Mouse (Mus musculus) erythroblast, embryonic 14.5 days (primary cell): ENCODE data around the gene Serpinb13.

ENCODE experiments used
- GATA1 ChIP-seq: IDR thresholded peaks from 2 replicates; pipeline ENCODE4 v1.6.1; 2012; ENCODE audit warnings: low read length, inconsistent platforms, mixed read lengths
- TAL1 ChIP-seq: IDR thresholded peaks from 3 replicates; pipeline ENCODE4 v1.6.1; 2012; ENCODE audit warnings: low read length, inconsistent platforms, mixed read lengths

GRCm38 (mm10) chr1:107000424-107000823 is 19.6 kb downstream of the Serpinb13 start:
- TF ChIP-seq GATA1 (no peak), TAL1 (no peak)
